Mouse (Mus musculus) NIH3T3 (cell line): ENCODE results near the gene Mrpl16.

Source experiments
- DNase-seq: peaks from one replicate; pipeline ENCODE4 v3.0.0-alpha.2; 2012; ENCODE audit warnings: low read depth

Gene Mrpl16

GRCm38 (mm10) chr19:11770205-11770892, at the start of gene Mrpl16:
Gene Mrpl16, plus strand, starts transcription at chr19:11770391.
- DNase-seq, result peak; percentile 97

- DNase-seq, result no peak
Measured at GRCm38 (mm10) chr19:11723870-11724269, 46.3 kb upstream of the Mrpl16 start.

- no peak for DNase-seq
Measured at GRCm38 (mm10) chr19:11724275-11724674, 45.9 kb upstream of the Mrpl16 start.

- DNase-seq, result no peak
Measured at GRCm38 (mm10) chr19:11725915-11726314, 44.3 kb upstream of the Mrpl16 start.

GRCm38 (mm10) chr19:11727304-11727703, 42.9 kb upstream of the Mrpl16 start:
- DNase-seq, result no peak

- no peak for DNase-seq
Measured at GRCm38 (mm10) chr19:11730278-11730677, 39.9 kb upstream of the Mrpl16 start.

GRCm38 (mm10) chr19:11736455-11736854, 33.7 kb upstream of the Mrpl16 start:
- no peak for DNase-seq

- no peak for DNase-seq
Measured at GRCm38 (mm10) chr19:11745680-11746079, 24.5 kb upstream of the Mrpl16 start.

- DNase-seq, result no peak
Measured at GRCm38 (mm10) chr19:11747298-11747697, 22.9 kb upstream of the Mrpl16 start, which contains the start of gene Gif. Gene Gif, plus strand, starts transcription at chr19:11747554.

GRCm38 (mm10) chr19:11765059-11765458, 5.1 kb upstream of the Mrpl16 start:
- DNase-seq, result peak; percentile 37

- no peak for DNase-seq
Measured at GRCm38 (mm10) chr19:11766413-11766812, 3.8 kb upstream of the Mrpl16 start.

- DNase-seq, result peak; percentile 74
Measured at GRCm38 (mm10) chr19:11768163-11768562, 2.0 kb upstream of the Mrpl16 start.

GRCm38 (mm10) chr19:11769257-11769920, 802 bp upstream of the Mrpl16 start:
- no peak for DNase-seq

GRCm38 (mm10) chr19:11777191-11777865, 7.1 kb downstream of the Mrpl16 start:
- DNase-seq, result peak; percentile 87

GRCm38 (mm10) chr19:11785409-11786154, 15.4 kb downstream of the Mrpl16 start:
- no peak for DNase-seq

GRCm38 (mm10) chr19:11787826-11788225, 17.6 kb downstream of the Mrpl16 start:
- DNase-seq, result no peak

- no peak for DNase-seq
Measured at GRCm38 (mm10) chr19:11788876-11789275, 18.7 kb downstream of the Mrpl16 start.

GRCm38 (mm10) chr19:11791825-11792224, 21.6 kb downstream of the Mrpl16 start:
- no peak for DNase-seq

- DNase-seq, result no peak
Measured at GRCm38 (mm10) chr19:11793741-11794359, 23.7 kb downstream of the Mrpl16 start.

- DNase-seq, result no peak
Measured at GRCm38 (mm10) chr19:11794447-11794846, 24.3 kb downstream of the Mrpl16 start.

GRCm38 (mm10) chr19:11800531-11801315, 30.5 kb downstream of the Mrpl16 start:
- peak; percentile 53 for DNase-seq
